Mouse (Mus musculus) NIH3T3 (cell line): ENCODE data around the gene Tnfsf15.

Experiments used
- DNase-seq: peaks from one replicate; pipeline ENCODE4 v3.0.0-alpha.2; 2012; ENCODE audit warnings: low read depth

The Tnfsf15 gene

DNA sequence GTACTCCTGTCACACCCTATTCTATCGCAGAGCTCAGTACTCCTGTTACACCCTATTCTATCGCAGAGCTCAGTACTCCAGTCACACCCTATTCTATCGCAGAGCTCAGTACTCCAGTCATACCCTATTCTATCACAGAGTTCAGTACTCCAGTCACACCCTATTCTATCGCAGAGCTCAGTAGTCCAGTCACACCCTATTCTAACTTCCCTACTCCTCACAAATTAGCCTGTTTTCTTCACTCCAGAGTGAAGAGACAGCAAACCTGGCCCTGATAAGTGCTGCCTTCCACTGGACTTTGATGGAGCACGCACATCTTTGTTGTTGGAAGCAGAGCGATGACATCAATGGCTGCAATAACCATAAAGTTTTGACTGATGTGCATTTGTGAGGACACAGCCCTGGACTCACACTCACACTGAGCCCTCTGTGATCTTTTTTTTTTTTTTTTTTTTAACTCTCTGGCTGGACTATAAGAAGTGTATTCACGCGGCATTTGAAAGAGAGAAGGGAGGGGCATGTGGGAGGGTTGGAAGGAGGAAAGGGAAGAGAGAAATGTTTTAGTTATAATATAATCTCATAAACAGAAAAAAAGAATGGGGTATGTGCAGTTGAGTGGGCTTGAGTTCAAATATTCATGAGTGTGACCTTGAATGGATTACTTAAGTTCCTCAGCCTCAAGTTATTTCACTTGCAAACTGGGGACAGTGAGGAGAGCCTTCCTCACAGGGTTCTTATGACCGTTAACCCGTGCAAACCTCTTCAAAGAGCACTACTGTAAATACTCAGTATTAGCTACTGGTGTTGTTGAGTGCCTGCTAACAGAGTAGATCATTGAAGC lies 60.3 kb downstream of the Tnfsf15 start:
- no peak for DNase-seq

DNA sequence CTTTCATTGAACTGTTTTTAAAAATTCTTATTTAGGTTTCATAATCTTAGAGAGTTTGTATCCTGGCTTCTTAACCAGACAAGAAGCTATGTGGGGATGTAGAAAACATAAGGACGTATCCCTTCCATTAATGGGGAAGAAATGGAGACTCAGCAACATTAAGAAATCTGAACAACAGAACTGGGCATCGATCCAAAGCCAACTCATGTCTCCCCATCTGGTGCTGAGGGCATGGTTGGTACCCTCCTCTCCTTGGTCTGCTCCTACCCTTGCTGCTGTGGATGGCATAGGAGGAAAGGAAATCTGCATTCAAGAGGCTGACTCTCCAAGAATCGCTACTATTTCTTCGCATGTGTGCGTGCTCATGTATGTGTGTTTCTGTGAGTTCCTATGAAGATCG lies 61.2 kb downstream of the Tnfsf15 start:
- DNase-seq: peak; percentile 65

DNA sequence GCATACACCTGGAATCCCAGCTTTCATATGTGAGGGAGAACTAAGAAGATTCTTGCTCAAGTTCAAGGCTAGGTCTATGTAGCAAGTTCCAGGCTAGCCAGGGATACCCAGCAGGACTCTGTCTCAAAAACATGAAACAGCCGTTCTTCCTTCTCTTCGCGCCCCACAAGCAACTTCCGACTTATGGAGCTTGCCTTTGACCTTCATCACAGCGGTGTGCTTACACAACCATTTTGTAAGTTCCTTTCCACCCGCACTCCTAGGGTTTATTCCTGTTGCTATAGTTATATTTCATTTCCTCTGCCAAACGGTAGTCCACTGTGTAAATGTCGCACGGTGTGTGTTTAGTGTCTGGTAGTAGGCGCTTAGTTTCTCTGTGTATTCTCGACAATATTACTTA lies 61.9 kb downstream of the Tnfsf15 start:
- DNase-seq: no peak

DNA sequence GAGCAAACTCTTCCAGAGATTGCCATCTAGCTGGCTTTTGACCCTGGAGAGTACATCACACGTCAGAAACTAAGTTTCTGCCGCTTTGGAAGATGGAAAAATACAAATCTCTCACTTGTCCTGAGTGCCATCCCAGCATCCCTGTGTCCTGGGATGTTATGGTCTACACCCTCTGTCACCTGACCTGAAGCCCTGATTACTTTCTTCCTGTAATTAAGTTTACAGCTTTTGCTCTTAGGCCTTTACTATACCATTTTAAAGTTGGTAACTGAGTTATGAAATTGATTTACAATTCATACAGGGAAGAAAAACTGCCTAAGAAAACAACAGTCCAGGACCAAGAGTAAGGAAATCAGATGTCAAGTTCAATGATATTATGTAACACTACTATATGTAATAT lies 62.5 kb downstream of the Tnfsf15 start:
- DNase-seq: no peak

DNA sequence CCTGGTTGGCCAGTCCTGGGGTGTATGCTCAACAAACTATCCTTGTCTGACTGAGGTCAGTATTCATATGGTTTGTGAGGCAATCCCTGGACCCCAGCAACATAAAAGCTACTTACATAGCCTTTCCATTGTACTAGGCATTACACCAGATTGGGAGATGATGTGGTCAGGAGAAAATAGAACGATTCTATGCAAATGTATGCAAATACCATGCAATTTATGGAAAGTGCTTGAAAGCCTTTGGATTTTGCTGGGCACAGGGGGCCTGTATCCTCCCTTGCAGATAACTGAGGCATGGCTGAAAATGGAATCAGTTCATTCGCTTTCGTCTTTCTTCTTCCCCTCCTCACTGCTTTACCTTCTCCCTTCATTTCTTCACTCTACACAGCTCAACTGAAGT lies 63.4 kb downstream of the Tnfsf15 start:
- no peak for DNase-seq
